Mouse (Mus musculus) leukemia stem cell, adult 10-12 weeks (primary cell): Measurements from ENCODE around the gene Duxbl1. TPM values are rescaled to one million over a fixed set of nuclear protein-coding genes. Genes with fewer than 3 reads are reported as not detected.

Source experiments
- polyA plus RNA-seq: library from polyadenylated mRNA; stranded (reverse); fragments of >175 nt; gene quantifications from 2 replicates; pipeline ENCODE4 v1.2.3, GENCODE M21; 2012; ENCODE audit warnings: low replicate concordance

Gene Duxbl1
- polyA plus RNA-seq = not detected in 2 replicates

GRCm38 (mm10) chr14:25978371-25979241 is at the start of gene Duxbl1:
Gene Duxbl1, plus strand, starts transcription at chr14:25978577.

GRCm38 (mm10) chr14:25938004-25938403 is 40.4 kb upstream of the Duxbl1 start, which contains the start of gene Cphx1:
Gene Cphx1, plus strand, starts transcription at chr14:25938304.

Other genes starting within 250 kb of the Duxbl1 start
- 3.0 and 4.1 TPM in 2 replicates for gene Zcchc24, start 209.5 kb upstream of the Duxbl1 start, polyA plus RNA-seq
- 128 and 147 TPM in 2 replicates for gene Anxa11, start 136.4 kb upstream of the Duxbl1 start, polyA plus RNA-seq
- 0.64 TPM in 1 of 2 replicates, not detected in the other for gene Plac9a, start 75.5 kb upstream of the Duxbl1 start, polyA plus RNA-seq
- gene Tmem254a, start 50.9 kb upstream of the Duxbl1 start, polyA plus RNA-seq = 1.2 TPM in 1 of 2 replicates, not detected in the other
- not detected in 2 replicates for gene Cphx1, start 40.3 kb upstream of the Duxbl1 start, polyA plus RNA-seq
- gene Gm9780, start 64.1 kb downstream of the Duxbl1 start, polyA plus RNA-seq = 1.9 and 2.4 TPM in 2 replicates
- 2.2 and 3.6 TPM in 2 replicates for gene Tmem254c, start 88.8 kb downstream of the Duxbl1 start, polyA plus RNA-seq
- gene Cphx2, start 102.9 kb downstream of the Duxbl1 start, polyA plus RNA-seq = not detected in 2 replicates
- not detected in 2 replicates for gene Cphx3, start 103.7 kb downstream of the Duxbl1 start, polyA plus RNA-seq
- not detected in 2 replicates for gene Duxbl2, start 139.8 kb downstream of the Duxbl1 start, polyA plus RNA-seq
- gene Plac9b, start 203.9 kb downstream of the Duxbl1 start, polyA plus RNA-seq = 0.75 TPM in 1 of 2 replicates, not detected in the other
- gene Tmem254b, start 228.5 kb downstream of the Duxbl1 start, polyA plus RNA-seq = 1.2 TPM in 1 of 2 replicates, not detected in the other